Mouse (Mus musculus): ENCODE measurements around the gene Setd3.

DNA sequence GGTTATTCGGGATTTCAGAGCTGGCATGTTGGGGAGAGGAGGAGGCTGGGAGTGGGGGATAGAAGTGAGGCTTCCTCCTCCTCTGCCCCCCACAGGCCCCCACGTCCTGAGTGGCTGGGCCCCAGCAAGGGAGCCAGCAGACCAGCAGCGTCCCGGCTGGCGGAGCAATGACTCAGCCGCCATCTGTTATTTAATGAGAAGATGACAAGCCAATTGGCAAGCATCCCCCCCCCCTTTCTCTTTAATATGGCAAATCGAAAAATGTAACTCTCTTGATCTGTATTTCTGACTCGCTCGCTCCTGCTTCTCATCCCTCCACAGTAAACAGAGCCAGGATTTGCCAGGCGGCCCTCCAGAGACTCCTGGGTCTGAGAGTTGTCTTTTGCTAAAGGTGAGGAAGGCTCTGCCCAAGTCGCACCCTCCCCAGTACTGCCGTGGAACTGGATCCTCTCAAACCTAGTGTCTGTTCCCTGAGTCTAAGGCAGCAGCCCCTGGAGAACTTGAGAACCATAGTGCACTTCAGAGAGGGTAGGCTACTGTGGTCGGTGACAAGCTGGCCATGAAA, 111.2 kb downstream of the Setd3 start:
- TF ChIP-seq TAL1 (IDR thresholded peaks at IDR 0.05; ENCODE audit: low read length): no peak
- no peak for TF ChIP-seq GATA1 (IDR thresholded peaks at IDR 0.05; ENCODE audit: low read length)
